Mouse (Mus musculus) liver, embryonic 16.5 days (tissue): ENCODE data around the gene Plk3. TPM values are rescaled to one million over a fixed set of nuclear protein-coding genes. Genes with fewer than 3 reads are reported as not detected.
"Not testable (repeated sequence)": the region's sequence is repeated elsewhere in the genome, so short reads cannot be mapped to it uniquely, and the experiment has no call there.

ENCODE experiments used
- ATAC-seq: fragments of 200-750 bp; cut with Nextera tagmentation; 2 replicates; pipeline ENCODE4 v1.8.0; 2017; ENCODE audit warnings: low read depth, mild to moderate bottlenecking, moderate number of reproducible peaks, moderate library complexity
- H3K27ac ChIP-seq: fragments of 300-500 bp; sonication (generic); 2 replicates; pipeline ENCODE4 v1.5.1; 2014; ENCODE audit warnings: mild to moderate bottlenecking, low read length
- H3K27me3 ChIP-seq: fragments of 300-500 bp; sonication (generic); 2 replicates; pipeline ENCODE4 v1.6.1; 2014; ENCODE audit warnings: low read depth, low read length, mixed read lengths; ENCODE audit not compliant: control insufficient read depth, insufficient read depth
- H3K36me3 ChIP-seq: fragments of 300-500 bp; sonication (generic); 2 replicates; pipeline ENCODE4 v1.6.1; 2014; ENCODE audit warnings: mild to moderate bottlenecking; ENCODE audit not compliant: control insufficient read depth, insufficient read depth
- H3K4me1 ChIP-seq: fragments of 300-500 bp; sonication (generic); 2 replicates; pipeline ENCODE4 v1.6.1; 2014; ENCODE audit warnings: low read depth, low read length, mixed read lengths; ENCODE audit not compliant: control insufficient read depth
- H3K4me2 ChIP-seq: fragments of 300-500 bp; sonication (generic); 2 replicates; pipeline ENCODE4 v1.6.1; 2014; ENCODE audit warnings: low read depth, low read length, mixed read lengths
- H3K4me3 ChIP-seq: fragments of 300-500 bp; sonication (generic); 2 replicates; pipeline ENCODE4 v1.5.1; 2014; ENCODE audit warnings: low read depth, mild to moderate bottlenecking, low read length
- H3K9ac ChIP-seq: fragments of 300-500 bp; sonication (generic); 2 replicates; pipeline ENCODE4 v1.6.1; 2014; ENCODE audit warnings: low read depth, low read length
- H3K9me3 ChIP-seq: fragments of 300-500 bp; sonication (generic); replicated peaks from 2 replicates; pipeline ENCODE4 v1.6.1; 2016; ENCODE audit warnings: low read length; ENCODE audit not compliant: control insufficient read depth
- WGBS: fragments of 180-500 bp; shearing (Covaris S2); extraction: QIAGEN DNeasy Blood & Tissue Kit; methylation state at CpG from one replicate; pipeline ENCODE4 v1.1.7; 2014; ENCODE audit not compliant: insufficient replicate concordance; 5-methylcytosine and 5-hydroxymethylcytosine counted together
- polyA plus RNA-seq: library from polyadenylated mRNA; unstranded; fragments of >200 nt; fragmentation: Nextera tagmentation; extraction: Ambion mirVana; gene quantifications from 2 replicates; pipeline ENCODE4 v1.2.1, GENCODE M21; 2015

The Plk3 gene
- 2.2 TPM in 2 replicates for polyA plus RNA-seq

DNA sequence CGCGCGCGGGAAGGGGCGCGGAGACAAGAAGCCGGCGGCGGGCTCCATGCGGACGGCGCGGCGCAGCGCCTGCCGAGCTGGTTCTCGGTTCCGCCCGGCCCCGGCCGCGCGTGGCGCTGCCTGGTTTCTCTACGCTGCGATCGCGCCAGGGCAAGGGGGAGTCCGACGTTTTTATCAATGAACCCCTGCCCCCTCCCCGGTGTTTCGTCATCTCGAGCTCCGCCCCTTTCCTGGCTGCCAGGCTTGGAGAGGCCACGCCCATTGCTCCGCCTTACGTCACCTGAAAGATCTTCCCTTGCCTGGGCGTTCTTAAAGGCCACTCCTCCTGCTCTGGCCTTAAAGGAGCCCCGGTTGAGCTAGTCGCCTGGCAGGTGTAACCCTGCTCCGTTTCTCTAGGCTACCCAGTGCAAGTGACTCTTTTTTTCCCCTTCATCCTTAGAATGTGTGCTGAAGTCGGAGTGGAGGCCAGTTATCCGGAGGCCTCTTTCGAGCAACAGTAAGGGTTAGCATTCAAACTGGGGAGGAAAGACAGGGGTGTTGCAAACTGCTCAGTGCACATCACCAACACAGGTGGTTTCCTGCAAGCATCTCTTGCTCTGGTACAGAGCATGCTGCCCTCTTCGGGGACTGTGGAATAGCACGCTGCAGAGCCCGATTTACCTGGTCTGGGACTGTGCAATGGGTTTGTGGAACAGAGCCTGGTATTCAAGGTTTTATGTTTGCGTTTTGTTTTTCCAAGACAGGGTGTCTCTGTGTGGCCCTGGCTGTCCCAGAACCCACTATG, at the start of gene Plk3:
Gene Plk3 (minus strand): TSS at position 147 of the 784 bp plus-strand sequence.
- 3% methylated on average over 36 of the region's 48 CpGs for WGBS
- Histone ChIP-seq H3K9ac (peak within 1 kb of the TSS; percentile 82), H3K4me3 (peak within 1 kb of the TSS; percentile 79), H3K27me3 (peaks cover 21% of the 10 kb centered on the region), H3K9me3 (no peaks in the 10 kb centered on the region), H3K4me1 (peaks cover 35% of the 10 kb centered on the region), H3K36me3 (no peaks in the 10 kb centered on the region), H3K4me2 (peak within 1 kb of the TSS; percentile 97), H3K27ac (peak within 1 kb of the TSS; percentile 83)
- ATAC-seq, result peak; percentile 79

DNA sequence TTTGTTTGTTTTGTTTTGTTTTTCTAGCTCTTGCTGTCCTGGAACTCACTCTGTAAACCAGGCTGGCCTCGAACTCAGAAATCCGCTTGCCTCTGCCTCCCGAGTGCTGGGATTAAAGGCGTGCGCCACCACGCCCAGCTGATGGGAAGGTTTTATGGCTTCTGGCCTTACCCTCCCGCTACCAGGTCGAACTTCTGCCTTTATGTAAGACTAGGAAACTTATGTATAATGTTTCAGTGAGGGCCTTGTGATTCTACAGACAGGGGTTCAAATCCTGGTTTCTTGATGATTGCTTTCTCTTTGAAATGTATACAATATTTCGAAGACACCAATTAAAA, 49.0 kb upstream of the Plk3 start:
- H3K27me3 ChIP-seq, H3K9me3 ChIP-seq, H3K4me1 ChIP-seq: not testable (repeated sequence)
- Histone ChIP-seq H3K4me2 (peak overlapping the region; percentile 65), H3K9ac (peak overlapping the region; percentile 50), H3K4me3 (peak overlapping the region; percentile 76), H3K27ac (peak overlapping the region; percentile 24; the same call in 1 of the 2 replicates), H3K36me3 (peaks cover 16% of the 10 kb centered on the region)
- WGBS, result 9% methylated on average over 9 of the region's 9 CpGs
- ATAC-seq, result peak; percentile 57

DNA sequence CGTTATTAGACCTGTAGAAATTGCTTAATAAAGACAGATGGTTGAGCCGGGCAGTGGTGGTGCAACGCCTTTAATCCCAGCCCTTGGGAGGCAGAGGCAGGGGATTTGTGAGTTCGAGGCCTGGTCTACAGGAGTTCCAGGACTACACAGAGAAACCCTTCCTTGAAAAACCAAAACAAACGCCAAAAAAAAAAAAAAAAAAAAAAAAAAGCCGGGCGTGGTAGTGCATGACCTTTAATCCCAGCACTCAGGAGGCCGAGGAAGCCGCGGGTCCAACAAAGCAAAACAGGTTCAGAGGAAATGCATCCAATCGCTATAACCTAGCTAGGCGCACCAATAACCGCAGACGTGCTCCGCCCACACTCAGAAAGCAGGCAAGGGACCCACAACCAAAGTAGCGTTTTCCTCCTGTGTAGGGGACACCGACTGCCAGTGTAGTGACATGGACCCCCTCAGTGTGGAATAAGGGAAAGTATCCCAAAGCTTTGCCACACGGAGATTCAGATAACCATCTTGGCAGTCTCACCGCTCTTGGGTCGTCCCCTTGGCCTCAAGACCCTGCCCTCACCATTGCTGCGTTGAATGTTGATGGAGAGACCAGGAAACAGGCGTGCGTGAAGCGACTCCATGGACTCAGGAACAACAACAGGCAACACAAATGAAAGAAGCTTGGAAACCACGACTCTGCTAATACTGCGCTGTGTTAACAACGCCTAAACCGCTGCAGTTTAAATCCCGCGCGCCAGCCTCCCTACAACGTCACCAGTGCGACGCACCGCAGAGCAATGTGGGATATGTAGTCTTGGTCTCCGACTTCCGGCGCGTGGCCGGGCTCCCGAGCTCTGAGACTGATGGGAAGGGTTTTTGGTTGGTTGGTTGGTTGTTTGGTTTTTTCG, 48.3 kb upstream of the Plk3 start, which contains the start of gene Kif2c:
Gene Kif2c (minus strand): TSS at position 777 of the 896 bp plus-strand sequence.
- peak; percentile 99 for ATAC-seq
- H3K27me3 ChIP-seq, result no peaks in the 10 kb centered on the region
- peak within 1 kb of the TSS; percentile 70 for H3K9ac ChIP-seq
- peak within 1 kb of the TSS; percentile 65 for H3K4me2 ChIP-seq
- peak within 1 kb of the TSS; percentile 69 for H3K27ac ChIP-seq
- peaks cover 8% of the 10 kb centered on the region for H3K4me1 ChIP-seq
- H3K9me3 ChIP-seq, result no peaks in the 10 kb centered on the region
- peaks cover 22% of the 10 kb centered on the region for H3K36me3 ChIP-seq
- WGBS, result under 1% methylated on average over 42 of the region's 42 CpGs
- peak within 1 kb of the TSS; percentile 76 for H3K4me3 ChIP-seq

DNA sequence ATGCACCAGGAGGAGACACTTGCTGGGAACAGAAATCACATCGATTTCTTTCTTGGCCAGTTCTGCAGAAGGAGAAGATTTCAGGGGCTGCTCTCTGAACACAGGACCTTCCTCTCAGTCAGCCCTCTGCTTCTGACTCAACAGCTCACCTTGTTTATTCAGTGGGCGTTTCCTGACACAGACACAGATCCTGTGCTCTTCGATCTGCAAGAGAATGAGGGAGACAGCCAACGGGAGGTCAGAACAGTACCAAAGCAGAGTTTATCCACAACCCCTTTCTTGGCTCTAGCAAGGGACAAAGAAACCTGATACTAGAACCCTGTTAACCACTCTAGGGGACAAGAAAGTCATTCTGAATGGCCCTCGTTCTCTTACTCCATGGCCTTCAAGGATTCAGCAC, 36.2 kb upstream of the Plk3 start:
- WGBS, result 75% methylated on average over 5 of the region's 5 CpGs
- Histone ChIP-seq H3K4me2 (no peak overlapping the region), H3K4me3 (no peak overlapping the region), H3K27me3 (no peaks in the 10 kb centered on the region), H3K4me1 (no peaks in the 10 kb centered on the region), H3K9me3 (no peaks in the 10 kb centered on the region), H3K9ac (no peak overlapping the region), H3K36me3 (peaks cover 87% of the 10 kb centered on the region), H3K27ac (no peak overlapping the region)
- ATAC-seq, result no peak

DNA sequence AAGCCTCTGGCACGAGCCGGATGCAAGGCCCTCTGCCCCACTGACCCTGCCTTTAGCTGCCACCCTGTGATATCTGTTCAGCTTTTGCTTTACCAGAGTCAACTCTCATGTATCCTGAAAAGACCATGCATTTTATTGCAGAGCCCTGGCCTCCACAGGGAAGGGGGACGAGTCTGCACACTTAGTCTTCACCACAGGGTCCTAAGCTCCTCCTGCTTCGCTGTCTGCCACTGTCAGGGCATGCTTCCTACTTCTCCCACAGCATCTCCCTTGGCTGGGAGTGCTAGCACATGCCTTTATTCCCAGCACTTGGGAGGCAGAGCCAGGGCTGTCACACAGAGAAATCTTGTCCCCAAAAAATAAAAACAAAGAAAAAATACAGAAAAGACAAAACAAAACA, 27.4 kb upstream of the Plk3 start:
- no peak overlapping the region for H3K9ac ChIP-seq
- no peaks in the 10 kb centered on the region for H3K4me1 ChIP-seq
- no peak overlapping the region for H3K4me3 ChIP-seq
- H3K27ac ChIP-seq, result no peak overlapping the region
- no peaks in the 10 kb centered on the region for H3K27me3 ChIP-seq
- no peaks in the 10 kb centered on the region for H3K9me3 ChIP-seq
- H3K4me2 ChIP-seq, result no peak overlapping the region
- ATAC-seq, result no peak
- 76% methylated on average over 4 of the region's 4 CpGs for WGBS
- peaks cover 50% of the 10 kb centered on the region for H3K36me3 ChIP-seq

DNA sequence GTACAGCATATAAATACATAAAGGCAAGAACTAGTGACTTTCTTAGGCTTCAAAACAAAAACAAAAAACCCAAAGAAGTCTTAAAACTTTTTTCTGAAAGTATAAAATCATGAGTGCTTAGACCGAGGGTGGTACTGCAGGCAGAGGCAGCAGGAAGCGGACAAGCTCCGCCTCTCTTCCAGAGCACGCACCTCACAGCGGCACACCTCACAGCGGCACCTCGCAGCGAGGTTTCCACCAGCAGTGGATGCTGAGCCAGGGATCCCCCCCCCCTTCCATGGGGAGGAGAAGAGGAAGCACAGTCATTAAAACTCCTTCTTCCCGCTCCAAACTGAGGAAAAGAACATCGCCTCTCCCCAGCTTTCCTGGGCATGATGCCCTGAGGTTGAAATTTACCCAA, 25.9 kb upstream of the Plk3 start:
- no peak overlapping the region for H3K4me2 ChIP-seq
- H3K4me3 ChIP-seq, result no peak overlapping the region
- H3K9me3 ChIP-seq, result no peaks in the 10 kb centered on the region
- WGBS, result 85% methylated on average over 10 of the region's 10 CpGs
- H3K4me1 ChIP-seq, result peaks cover 2% of the 10 kb centered on the region; the same call in 1 of the 2 replicates
- peaks cover 35% of the 10 kb centered on the region for H3K36me3 ChIP-seq
- ATAC-seq, result no peak
- no peaks in the 10 kb centered on the region for H3K27me3 ChIP-seq
- no peak overlapping the region for H3K9ac ChIP-seq
- no peak overlapping the region for H3K27ac ChIP-seq

DNA sequence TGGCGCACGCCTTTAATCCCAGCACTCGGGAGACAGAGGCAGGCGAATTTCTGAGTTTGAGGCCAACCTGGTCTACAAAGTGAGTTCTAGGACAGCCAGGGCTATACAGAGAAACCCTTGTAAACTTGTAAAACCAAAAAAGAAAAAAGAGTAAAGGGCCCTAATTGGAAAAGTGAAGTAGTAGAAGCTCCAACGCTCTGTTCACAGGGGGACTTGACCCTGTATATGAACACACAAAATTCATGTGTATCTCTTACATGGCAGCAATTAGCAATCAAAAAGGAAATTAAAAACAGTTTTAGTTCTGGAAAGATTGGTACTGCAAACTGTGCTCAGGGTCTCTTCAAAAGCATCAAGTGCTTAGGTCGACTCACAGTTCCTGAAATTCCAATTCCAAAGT, 22.6 kb upstream of the Plk3 start:
- Histone ChIP-seq H3K9me3 (no peaks in the 10 kb centered on the region), H3K9ac (peak overlapping the region; percentile 88), H3K27me3 (no peaks in the 10 kb centered on the region), H3K4me2 (peak overlapping the region; percentile 82), H3K27ac (peak overlapping the region; percentile 81), H3K4me1 (peaks cover 21% of the 10 kb centered on the region), H3K4me3 (peak overlapping the region; percentile 92), H3K36me3 (peaks cover 34% of the 10 kb centered on the region)
- WGBS, result 21% methylated on average over 6 of the region's 6 CpGs
- no peak for ATAC-seq

DNA sequence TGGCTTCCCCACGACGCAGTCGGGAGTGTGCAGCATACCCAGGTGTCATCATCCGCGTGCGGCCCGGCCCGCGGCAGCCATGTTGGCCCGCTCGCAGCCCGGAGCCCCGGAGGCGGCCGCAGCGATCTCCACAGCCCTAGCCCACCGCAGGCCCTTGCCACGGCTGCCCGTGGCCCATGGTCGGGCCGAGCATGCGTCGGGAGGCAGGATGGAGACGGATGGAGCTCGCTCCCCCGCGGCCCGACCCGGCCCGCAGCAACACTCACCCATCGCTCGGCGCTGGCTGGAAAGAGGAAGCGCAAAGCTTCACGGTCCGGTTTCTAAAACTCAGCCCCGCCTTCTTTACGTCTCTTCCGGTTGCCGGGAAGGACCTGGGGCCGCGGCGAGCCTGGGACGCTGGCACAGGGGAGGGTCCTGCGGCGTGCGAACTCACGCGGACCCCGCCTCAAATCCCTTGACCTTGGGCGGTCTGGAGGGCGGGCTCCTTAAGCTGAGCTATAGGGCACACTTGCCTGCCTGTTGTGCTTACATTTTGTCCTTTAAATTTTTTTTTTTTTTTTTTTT, 22.1 kb upstream of the Plk3 start, which contains the start of gene Rps8:
Gene Rps8 (minus strand): TSS at position 452 of the 564 bp plus-strand sequence.
- Histone ChIP-seq H3K4me3 (peak within 1 kb of the TSS; percentile 92), H3K36me3 (peaks cover 35% of the 10 kb centered on the region), H3K27ac (peak within 1 kb of the TSS; percentile 81), H3K27me3 (no peaks in the 10 kb centered on the region), H3K4me2 (peak within 1 kb of the TSS; percentile 82), H3K4me1 (peaks cover 21% of the 10 kb centered on the region), H3K9ac (peak within 1 kb of the TSS; percentile 88), H3K9me3 (no peaks in the 10 kb centered on the region)
- peak; percentile 92 for ATAC-seq
- under 1% methylated on average over 52 of the region's 52 CpGs for WGBS
